Mouse (Mus musculus) hindbrain, embryonic 16.5 days (tissue): ENCODE results near the gene Slc16a10. TPM values are rescaled to one million over a fixed set of nuclear protein-coding genes. Genes with fewer than 3 reads are reported as not detected.

Experiments used
- polyA plus RNA-seq: library from polyadenylated mRNA; unstranded; fragments of >200 nt; fragmentation: Nextera tagmentation; extraction: Ambion mirVana; gene quantifications from 2 replicates; pipeline ENCODE4 v1.2.1, GENCODE M21; 2015

The Slc16a10 gene
- polyA plus RNA-seq, 1 experiment from 2014 or later = 6.1 TPM

Other genes starting within 250 kb of the Slc16a10 start
- gene Mfsd4b4, start 243.0 kb downstream of the Slc16a10 start, polyA plus RNA-seq = 3.2 and 3.3 TPM in 2 replicates
- gene Mfsd4b2, start 215.3 kb downstream of the Slc16a10 start, polyA plus RNA-seq = 0.09 TPM in 1 of 2 replicates, not detected in the other
- 0.21 and 0.24 TPM in 2 replicates for gene Mfsd4b3, start 182.1 kb downstream of the Slc16a10 start, polyA plus RNA-seq
- not detected in 2 replicates for gene Mfsd4b5, start 155.6 kb downstream of the Slc16a10 start, polyA plus RNA-seq
- 0.46 and 0.60 TPM in 2 replicates for gene Mfsd4b1, start 117.0 kb downstream of the Slc16a10 start, polyA plus RNA-seq
- gene Rpf2, start 104.8 kb upstream of the Slc16a10 start, polyA plus RNA-seq = 63.5 and 64.0 TPM in 2 replicates
- 64.9 and 67.9 TPM in 2 replicates for gene Gtf3c6, start 115.8 kb upstream of the Slc16a10 start, polyA plus RNA-seq
- gene Amd1, start 159.9 kb upstream of the Slc16a10 start, polyA plus RNA-seq = 35.5 and 40.4 TPM in 2 replicates
- gene Cdk19, start 197.3 kb upstream of the Slc16a10 start, polyA plus RNA-seq = 9.6 and 11.0 TPM in 2 replicates